Mouse (Mus musculus) cerebellum, postnatal 14 days (tissue): ENCODE data around the gene Rpl23.

Experiments used
- DNase-seq, 2 experiments: peaks; one replicate each; pipeline ENCODE4 v3.0.0; 2021; ENCODE audit warnings: mixed read lengths in 2 of 2

Gene Rpl23

DNA sequence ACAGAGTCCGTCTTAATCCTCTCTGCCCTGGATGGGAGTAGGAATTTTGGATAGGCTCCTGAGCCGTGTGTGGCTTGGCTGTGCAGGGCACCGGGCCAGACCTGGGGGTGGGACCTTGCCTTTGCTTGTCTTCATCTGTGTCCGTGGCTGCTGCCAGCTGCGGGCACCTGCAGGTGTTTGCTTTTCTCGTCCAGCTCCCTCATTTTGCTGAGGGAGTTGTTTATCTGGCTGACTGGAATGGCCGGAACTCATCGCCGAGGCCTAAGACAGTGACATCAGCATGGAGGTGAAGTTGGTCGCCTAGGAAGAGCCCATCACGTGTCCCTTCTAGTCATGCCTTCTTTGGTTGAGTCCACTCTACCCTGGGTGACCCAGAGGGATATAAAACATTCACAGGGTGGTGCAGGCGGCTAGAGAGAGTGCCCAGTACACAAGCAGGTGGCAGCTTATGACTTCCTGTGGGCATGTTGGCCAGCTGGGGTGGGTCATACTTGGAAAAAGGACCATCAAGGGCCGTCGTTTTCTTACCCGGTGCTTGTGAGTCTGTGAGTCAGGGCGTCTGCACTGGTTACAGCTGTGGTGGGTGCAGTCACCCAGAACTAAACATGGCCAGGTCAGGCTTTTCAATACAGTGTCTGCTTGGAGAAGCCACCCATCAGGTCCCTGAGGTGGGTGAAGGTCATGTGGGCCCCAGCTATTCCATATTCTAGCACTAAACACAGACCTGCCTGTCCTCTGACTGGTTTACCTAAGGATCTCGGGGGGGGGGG, 31.7 kb upstream of the Rpl23 start:
- DNase-seq: peak in 1 of 2 experiments; percentile 57

DNA sequence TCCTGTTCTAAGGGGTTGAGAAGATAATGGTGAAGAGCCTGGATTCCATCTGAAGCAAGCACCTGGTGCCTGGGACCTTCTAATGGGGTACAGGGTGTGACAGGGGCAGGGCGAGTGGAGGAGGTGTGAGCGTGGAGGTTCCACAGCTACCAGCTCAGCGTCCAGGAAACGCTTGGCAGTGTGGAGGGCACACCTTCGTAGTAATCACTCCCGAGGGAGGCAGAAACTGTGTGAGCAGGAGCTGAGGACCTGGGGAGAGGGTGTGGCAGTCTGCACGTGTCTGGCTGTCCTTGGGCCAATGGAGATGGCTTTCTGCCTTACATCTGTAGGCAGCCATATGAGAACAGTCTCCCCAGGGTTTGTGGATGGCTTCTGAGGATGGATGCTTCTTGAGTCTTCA, 30.8 kb upstream of the Rpl23 start:
- no peak for DNase-seq

DNA sequence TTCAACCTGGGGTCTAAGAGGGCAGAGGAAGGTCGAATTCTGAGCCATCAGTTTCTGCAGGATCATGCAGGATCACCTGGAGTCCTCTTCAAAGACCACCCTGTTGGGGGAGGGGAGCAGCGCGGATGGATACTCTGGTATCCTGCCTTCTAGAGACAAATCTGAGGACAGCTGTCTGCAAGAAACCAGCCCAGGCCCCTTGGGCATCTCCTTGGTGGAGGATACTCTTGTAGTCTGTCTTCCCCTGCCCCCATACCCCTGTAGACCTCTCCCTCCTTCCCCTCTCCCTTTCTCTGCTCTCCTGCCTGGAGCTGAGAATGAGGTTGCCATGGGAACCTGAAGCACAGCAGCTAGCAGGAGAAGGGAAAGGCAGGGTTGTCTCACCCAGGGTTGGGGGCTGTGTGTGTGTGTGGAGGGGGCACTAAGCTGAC, 30.3 kb upstream of the Rpl23 start:
- peak in 1 of 2 experiments; percentile 46 for DNase-seq

DNA sequence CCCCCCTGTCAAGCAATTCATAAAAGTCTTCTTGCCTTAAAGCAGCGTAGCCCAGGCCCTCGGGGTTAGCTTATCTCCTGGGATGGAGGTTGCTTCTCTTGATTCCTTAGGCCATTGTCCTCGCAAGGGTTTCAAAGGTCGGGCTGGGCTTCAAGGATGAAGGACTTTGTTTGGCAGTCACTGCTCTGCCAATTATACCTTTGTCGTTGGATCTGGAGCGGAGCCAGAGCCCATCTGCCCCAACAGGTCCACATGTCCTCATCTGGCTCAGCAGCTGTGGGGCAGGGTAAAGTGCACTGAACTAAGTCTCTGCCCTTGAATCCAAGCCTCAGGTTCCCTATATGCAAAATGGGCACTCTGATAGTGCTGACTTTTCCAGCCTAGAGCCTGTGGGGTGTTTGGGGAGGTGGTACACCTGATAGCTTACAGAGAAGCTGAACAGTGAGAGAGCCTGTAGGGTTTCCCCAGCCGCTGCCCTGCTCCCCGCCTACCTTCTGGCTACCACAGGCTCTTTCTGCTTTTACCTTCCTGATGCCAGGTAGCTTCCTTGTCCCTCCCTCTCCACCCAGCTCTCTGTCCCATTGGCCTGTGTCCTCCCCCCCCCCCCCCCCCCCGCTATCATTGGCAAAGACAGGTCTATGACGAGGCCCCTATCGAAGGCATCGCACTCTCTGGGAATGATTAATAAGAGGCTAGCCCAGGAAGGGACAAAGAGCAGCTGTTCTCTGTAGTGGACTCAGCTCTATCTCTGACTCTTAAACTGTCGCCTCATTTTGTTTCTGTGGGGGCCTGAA, 29.5 kb upstream of the Rpl23 start:
- peak in 1 of 2 experiments; percentile 39 for DNase-seq

DNA sequence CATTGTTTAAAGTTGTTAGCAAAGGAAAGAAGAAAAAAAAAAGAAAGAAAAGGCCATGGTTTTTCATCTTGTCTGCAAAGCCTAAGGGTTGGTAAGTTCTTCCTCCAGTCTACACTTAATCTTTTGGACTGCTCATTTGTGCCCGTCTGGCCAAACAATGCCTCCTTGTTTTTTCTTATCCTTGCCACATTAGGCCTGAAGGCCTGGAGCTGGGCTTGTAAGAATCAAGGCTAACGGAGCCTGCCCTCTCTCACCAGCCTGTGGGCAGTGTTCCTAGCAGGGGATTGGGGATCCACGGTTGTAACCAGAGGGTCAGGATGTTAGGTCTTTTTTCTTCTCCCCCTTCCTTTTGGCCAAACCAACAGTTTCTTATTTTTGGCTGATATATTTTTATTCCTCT, 28.7 kb upstream of the Rpl23 start:
- no peak for DNase-seq

DNA sequence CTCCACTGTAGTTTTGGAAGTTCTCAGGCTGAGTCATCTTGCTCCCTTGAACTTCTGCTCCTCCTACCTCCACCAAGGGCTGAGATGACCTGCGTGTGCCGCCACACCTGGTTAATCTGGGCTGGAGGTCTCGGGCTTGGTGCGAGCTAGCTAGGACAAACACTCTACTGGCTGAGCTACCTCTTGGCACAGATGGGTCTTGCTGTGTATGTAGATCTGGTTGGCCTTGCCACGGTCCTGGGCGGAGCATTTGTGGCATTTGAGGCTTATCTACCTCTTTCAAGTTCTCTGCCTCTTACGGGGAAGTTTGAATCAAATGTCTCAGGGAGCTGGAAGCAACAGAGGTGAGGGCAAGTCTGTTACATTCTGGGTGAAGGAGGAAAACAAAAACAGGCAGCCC, 28.1 kb upstream of the Rpl23 start:
- DNase-seq: peak; percentile 35 to 57

DNA sequence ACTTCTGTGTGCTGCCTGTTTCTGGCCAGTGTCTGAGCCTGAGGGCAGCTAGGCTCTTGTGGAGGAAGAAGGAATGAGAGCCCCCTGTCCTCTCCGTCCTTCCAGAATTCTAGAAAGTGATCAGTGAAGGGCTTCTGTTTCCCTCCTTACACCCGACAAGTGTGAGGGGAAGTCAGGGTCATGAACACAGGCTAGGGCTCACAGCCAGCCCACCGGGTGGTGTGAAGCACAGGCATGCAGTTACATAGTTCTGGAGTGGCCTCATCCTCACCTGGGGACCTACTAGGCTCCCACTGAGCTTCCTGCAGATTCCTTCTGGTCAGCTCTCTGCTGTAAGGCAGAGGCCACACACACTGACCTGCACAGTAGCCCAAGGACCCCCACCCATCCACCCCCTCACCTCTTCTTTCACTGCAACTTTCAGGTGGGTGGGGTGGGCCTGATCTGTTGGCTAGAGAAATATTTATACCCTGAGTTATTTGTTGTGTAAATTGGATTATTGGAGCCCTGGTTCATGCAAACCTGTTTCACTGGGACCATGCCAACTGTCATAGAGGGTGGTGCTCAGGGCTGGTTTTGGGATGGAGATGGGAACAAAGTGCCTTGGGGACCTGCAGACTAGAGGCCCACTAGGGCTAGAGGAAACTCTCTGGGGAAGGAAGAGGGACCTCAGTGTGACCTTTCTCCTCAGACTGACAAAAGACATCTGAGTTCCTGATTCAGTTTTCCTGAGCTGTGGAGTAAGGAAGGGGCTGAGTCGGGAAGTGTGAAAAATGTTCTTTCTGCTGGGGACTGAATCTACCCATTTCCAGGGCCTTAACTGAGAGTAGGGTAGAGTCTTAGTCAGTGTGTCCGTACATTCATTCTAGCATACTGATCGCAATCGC, 27.2 kb upstream of the Rpl23 start:
- peak in 1 of 2 experiments; percentile 33 for DNase-seq

DNA sequence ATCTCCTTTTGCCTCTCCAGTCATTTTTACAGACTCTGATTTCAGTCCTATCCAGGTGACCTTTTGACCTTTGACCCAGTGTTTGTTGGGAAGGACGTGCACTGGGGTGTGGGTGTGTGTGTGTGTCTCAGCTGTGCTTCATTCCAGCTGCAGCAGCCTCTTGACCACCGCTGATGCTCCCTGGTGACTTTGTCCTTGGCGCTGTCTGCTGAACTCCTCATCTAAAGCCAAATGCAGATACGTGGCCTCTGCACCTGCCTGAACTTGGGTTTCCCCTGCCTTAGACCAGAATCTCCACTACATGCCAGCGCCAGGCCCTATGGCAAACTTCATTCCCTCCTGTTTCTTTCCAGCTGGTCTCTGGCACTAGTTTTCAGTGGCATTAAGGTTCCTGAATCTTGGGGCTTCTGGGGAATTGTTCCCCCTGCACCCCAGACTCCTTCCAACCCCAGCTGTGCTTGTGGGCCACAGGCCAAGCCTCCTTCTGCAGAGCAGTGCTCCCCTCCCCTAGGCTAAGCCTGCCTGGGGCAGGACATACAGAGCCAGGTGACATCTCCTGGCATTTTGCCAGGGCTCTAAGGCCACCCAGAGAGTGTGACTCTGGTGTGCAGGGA, 26.5 kb upstream of the Rpl23 start:
- peak; percentile 72 to 74 for DNase-seq

DNA sequence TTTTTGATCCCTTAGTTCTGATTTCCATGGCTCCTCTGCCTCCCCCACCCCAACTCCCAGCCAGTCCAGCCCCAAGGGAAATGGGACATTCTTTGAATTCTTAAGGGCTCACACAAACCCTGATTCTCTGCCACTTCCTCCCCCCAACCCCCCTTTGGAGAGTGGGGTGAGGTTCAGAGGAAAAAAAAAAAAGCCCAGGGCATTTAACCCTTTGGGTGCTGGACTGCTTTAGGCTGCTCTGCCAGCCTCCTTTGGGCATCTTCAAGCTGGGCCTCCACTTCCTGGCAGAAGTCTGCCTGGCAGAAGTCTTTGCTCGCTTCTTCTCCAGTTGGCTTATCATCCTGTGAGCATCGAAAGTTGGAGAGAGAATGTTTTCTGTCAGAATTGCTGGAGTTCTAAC, 25.9 kb upstream of the Rpl23 start:
- peak in 1 of 2 experiments; percentile 43 for DNase-seq

DNA sequence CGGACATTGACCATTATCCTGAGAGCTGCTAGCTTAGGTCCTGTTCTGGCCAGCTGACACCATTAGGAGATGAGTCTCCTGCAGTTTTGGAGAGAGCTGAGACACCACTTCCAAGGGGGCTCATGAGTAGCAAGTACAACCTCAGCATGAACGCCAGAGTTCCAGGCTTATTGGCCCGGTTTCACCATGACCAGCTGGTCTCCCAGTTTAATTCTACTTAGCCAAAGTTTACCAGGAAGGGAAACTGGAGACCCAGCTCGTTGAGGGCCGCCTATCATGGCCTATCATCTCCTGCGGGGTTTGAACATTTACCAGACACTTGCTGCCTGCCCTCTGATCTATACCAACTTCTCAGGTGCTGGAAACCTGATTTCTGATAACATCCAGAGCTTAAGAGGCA, 25.4 kb upstream of the Rpl23 start:
- peak; percentile 51 to 70 for DNase-seq

DNA sequence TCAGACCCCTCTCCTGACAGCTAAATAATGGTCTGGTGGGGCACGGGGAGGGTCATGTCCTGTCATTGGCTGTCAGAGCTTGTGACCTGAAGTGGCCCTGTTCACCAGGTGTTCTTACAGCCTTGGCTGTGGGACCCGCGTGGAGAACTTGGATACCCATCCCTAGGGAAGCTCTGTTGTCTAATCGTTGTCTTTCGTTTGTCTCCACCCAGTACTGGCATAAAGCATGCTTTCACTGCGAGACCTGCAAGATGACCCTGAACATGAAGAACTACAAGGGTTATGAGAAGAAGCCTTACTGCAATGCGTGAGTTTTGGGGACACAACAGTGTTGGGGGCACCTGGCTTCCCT, 24.4 kb upstream of the Rpl23 start:
- no peak for DNase-seq

DNA sequence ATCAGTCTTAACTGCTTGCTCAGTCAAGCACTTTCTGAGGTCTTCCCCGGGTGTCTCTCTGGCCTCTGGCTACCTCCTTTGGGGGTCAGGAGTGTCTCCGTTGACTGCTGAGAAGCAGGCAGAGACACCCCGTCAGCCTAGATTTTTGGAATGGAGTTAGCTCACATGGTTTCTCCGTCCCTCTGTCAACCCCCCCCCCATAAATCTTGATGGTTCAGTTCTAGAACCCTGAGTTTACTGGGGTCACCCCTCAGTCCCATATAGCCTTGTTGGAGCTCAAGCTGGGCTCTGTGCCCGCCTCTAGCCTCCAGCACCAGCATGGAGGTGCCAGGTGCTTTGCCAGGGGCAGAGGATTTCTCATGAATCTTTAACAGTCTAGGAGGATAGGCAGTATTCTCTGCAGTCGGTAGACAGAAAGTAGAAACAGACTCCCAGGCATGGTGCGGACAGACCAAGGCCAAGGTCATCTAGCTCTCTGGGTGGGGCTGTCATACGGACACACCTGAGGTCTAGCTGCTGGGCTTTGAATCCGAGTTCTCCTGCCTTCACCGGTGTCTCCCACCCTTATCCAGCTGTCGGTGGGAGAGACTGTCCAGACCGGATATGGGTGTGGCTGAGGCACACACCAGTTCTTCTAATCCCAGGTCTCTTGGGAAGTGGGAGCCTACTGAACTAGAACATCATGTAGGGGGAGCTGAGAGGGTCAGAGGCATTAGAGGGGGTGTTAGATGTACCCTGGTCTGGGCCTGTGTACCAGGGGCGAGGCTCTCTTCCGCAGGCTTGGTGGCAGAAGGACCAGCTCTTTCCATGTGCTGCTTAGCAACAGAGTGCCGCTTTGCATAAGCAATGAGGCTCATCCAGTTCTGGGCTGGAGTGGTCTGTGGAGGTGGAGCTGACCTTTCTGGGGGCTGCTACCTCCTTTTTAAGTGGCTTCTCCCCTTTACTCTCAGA, 23.7 kb upstream of the Rpl23 start:
- peak; percentile 54 to 56 for DNase-seq

DNA sequence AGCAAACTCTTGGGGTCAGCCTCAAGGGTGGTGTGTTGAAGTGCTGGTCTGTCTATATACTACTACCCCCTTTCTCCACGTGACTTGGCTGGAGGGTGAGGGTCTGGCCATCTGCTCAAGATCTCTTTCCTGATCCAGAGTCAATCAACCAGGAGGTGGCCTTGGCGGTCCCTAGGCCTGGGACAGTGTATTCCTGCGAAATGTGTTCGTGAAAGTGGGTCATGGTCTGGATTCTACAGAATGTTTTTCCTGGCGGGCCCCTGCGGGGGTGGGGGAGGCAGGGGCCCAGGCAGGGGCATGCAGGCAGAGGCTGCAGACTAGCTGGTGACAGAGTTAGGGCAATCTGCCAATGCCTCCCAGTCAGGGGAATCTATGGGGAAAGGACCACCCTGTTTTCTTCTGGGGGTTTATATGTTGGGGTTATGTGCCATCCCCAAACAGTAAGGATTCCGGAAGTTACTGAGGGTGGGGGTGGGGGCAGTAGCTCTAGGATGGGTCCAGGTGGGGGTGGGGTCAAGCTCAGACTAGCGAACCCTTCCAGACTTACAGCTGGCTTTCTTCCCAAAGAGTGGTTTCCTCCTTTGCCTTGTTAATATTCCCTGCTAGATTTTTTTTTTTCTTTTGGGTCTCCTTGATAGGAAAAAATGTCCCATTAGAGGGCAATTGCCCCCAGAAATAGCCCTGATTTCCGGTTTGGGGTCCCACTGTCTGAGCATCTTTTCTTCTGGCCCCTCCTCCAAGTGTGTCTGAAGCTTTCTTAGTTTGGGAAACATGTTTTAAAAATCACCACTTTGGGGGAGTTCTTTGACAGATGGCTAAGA, 22.8 kb upstream of the Rpl23 start:
- peak; percentile 72 to 75 for DNase-seq

DNA sequence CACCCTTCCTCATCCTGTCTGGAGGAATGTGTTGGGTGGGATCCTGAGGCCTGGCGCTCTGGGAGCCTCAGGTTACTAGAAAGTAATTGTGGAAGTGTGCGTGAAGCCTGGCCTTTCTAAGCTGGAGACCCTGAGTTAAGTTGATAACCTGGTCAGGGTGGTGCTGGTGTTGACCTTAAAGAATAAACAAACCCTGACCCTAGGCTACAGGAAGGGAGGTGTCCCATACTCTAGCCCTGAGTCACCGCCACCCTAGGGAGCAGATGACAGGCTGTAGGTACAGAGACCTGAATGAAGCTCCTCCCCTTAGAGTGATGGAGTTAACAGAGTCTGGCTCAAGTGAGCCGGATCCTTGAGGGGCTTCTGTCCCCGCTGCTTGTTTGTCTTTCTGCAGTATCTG, 21.6 kb upstream of the Rpl23 start:
- no peak for DNase-seq

DNA sequence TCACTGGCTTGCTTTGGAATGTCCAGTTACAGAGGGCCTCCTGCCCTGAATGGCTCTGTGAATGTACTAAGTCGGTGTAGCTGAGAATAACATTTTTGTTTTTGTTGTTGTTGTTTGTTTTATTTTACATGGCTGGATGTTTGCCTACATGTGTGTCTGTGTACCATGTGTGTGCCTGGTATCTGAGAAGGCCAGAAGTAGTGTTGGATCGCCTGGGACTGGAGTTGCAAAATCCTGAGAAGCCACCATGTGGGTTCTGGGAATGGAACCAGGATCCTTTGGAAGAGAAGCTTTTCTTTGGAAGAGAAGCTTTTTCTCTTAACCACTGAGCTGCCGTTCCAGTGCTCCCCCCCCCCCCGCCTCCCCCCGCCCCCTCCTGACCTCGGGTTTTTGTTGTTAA, 20.3 kb upstream of the Rpl23 start:
- no peak for DNase-seq

DNA sequence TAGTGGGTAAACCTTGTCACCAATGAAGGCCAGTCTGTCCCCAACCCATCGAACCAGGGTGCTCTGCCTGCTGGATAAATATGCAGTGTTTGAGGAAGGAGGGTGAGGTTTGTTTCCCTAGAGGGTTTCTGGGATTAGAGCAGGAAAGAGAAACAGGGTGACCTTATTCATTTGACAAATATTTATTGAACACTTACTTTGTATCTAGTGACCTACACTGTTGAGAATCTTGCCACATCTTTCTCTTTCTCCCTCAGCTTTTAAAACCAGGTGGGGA, 19.9 kb upstream of the Rpl23 start:
- no peak for DNase-seq

DNA sequence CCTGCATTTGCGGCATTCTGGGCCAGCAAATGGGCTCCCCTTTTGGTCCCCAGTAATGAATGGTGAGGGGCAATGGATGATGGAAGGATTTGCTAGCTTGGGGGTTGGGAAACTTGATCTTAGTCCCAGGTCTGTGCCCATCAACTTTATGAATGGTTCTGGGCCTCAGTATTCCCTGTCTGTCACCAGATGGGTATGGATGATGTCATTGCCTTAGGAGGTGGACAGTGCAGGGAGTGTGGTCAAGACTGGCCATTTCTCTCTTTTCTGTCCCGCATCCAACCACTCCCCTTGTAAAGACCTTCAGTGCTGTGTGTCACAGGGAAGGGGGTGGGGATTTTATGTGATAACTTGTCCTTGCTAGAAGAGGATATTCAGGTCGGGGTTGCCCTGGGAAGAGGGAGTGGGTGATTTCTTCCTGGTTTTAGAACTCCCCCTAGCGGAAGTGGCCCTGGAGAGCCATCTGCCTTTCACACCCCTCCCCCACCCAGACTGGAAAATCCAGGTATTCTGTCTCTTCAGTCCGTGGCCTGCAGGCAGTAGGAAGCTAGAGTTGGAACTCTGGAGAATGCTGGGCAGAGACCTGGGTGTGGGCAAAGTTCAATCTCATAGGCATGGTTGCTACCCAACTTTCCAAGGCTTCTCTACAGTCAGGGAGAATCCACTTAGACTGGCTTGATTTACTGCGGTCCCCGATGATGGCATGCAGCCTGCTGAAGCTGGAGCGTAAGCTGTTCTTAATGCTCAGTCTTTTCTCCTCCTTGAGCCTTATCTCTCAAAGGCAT, 19.4 kb upstream of the Rpl23 start:
- peak; percentile 73 to 86 for DNase-seq

DNA sequence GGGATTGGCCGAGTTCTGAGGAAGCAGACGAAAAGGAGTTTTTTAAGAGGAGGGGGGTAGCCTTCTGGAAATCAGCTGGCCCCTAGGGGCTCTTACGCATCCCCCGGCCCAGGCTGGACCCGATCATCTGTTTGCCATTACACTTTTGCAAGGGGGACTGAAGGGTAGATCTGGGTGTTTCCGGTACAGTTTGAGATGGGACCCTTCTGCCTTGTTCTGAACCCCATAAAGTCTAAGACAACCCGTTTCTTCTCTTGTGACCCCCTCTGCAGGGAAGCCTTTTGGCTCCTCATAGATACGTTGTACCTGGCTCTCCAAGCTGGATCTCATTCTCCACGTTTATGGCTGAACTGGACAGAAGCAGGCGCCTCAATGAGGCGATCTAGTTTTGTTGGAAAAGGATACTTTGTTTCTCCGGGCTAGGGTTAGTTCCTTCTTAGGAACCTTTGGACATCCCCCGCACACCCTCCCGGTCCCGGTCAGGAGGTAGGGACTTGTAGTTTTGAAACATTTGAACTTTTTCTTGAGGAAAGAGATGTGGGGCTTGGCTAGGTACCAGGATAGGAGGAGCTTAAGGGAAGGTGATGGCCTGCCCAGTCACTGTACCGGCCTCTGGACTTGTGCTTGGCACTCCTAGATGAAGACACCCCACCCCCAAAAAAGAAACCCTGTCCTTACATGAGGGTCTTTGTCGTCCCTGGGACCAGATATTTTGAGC, 18.6 kb upstream of the Rpl23 start:
- peak in 1 of 2 experiments; percentile 59 for DNase-seq

DNA sequence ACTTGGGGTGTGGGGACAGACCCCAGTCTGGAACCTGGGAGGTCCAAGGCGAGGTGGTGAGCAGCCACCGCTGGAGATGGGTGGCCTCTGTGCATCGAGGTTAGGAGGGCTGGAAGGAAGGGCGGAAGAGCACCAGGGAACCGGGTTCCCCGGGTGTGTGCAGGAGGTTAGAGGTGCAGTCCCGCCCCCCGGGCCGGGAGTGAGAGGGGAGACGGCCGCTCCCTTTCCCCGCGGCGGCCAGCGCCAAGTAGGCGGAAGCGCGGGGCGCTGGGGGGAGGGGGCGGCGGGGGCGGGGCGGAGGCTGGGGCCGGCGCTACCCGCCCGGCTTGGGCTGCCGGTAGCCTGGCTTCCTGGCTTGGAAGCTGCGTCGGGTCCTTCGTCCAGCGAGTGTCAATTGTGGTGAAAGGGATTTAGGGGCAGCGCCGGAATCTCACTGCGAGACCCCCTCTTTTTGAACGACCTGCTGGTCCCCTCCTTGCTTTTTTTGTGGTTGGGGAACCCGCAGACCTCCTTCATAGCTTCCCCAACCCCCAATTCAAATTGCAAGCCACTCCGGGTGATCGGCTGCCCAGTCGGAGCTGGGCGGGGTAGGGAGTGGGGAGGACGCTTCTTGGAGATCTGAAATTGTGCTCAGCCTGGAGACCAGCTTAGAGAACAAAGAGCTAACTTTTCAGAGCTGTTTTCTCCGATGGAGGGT, 17.9 kb upstream of the Rpl23 start:
- DNase-seq: peak; percentile 65 to 73
